Mouse (Mus musculus): ENCODE data around the gene Mettl9. TPM values are rescaled to one million over a fixed set of nuclear protein-coding genes. Genes with fewer than 3 reads are reported as not detected.

The Mettl9 gene
- total RNA-seq, 2 experiments from 2014 or later, result 41.8 to 48.8 TPM

- no peak for DNase-seq
These were observed 10.0 kb downstream of the Mettl9 start for GRCm38 (mm10) chr7:121044251-121044650.

- DNase-seq, result no peak
These were observed 11.6 kb downstream of the Mettl9 start for GRCm38 (mm10) chr7:121045671-121046453.

- no peak for DNase-seq
These were observed 13.4 kb downstream of the Mettl9 start for GRCm38 (mm10) chr7:121047624-121048023.

- DNase-seq, result no peak
These were observed 18.8 kb downstream of the Mettl9 start for GRCm38 (mm10) chr7:121053071-121053470.

- DNase-seq, result no peak
These were observed 25.4 kb downstream of the Mettl9 start for GRCm38 (mm10) chr7:121059477-121060218.

GRCm38 (mm10) chr7:121064309-121064708, 30.1 kb downstream of the Mettl9 start:
- no peak for DNase-seq

- no peak for DNase-seq
These were observed 37.0 kb downstream of the Mettl9 start for GRCm38 (mm10) chr7:121071276-121071675.

- DNase-seq, result no peak
These were observed 38.3 kb downstream of the Mettl9 start for GRCm38 (mm10) chr7:121072506-121072905.

- no peak for DNase-seq
These were observed 40.0 kb downstream of the Mettl9 start, which contains the start of gene Igsf6 for GRCm38 (mm10) chr7:121074281-121074680. Gene Igsf6, minus strand, starts transcription at chr7:121074572.

GRCm38 (mm10) chr7:121074801-121075400, 40.7 kb downstream of the Mettl9 start:
- no peak for DNase-seq

- no peak for DNase-seq
These were observed 41.2 kb downstream of the Mettl9 start for GRCm38 (mm10) chr7:121075416-121075815.

- DNase-seq, result no peak
These were observed 43.1 kb downstream of the Mettl9 start for GRCm38 (mm10) chr7:121077311-121077710.

- peak; percentile 55 for DNase-seq
These were observed 43.6 kb downstream of the Mettl9 start for GRCm38 (mm10) chr7:121077829-121078228.

GRCm38 (mm10) chr7:121081350-121081749, 47.1 kb downstream of the Mettl9 start, which contains the start of gene Otoa:
Gene Otoa, plus strand, starts transcription at chr7:121081650.
- DNase-seq, result no peak

- DNase-seq, result no peak
These were observed 47.6 kb downstream of the Mettl9 start for GRCm38 (mm10) chr7:121081816-121082215.

- peak; percentile 34 for DNase-seq
These were observed 48.8 kb downstream of the Mettl9 start for GRCm38 (mm10) chr7:121082949-121083513.

- DNase-seq, result no peak
These were observed 50.7 kb downstream of the Mettl9 start for GRCm38 (mm10) chr7:121084840-121085453.

- peak; percentile 26 for DNase-seq
These were observed 51.3 kb downstream of the Mettl9 start for GRCm38 (mm10) chr7:121085500-121085899.

GRCm38 (mm10) chr7:121088745-121089144, 54.5 kb downstream of the Mettl9 start:
- no peak for DNase-seq

- DNase-seq, result no peak
These were observed 56.5 kb downstream of the Mettl9 start for GRCm38 (mm10) chr7:121090748-121091147.

- DNase-seq, result no peak
These were observed 58.8 kb downstream of the Mettl9 start for GRCm38 (mm10) chr7:121093026-121093425.
